Mouse (Mus musculus) CH12.LX (cell line): ENCODE measurements around the gene Lif.

Experiments
- CTCF ChIP-seq, 2 experiments: IDR thresholded peaks in 1 of 2; conservative IDR thresholded peaks in 1 of 2; 2 replicates each; pipeline ENCODE4 v1.5.1; 2011 to 2012; ENCODE audit warnings: low read depth in 2 of 2, low read length in 2 of 2, improper control_type of control experiment in 1 of 2, inconsistent platforms in 1 of 2, mild to moderate bottlenecking in 1 of 2, moderate library complexity in 1 of 2
- TCF12 ChIP-seq: IDR thresholded peaks from 2 replicates; pipeline ENCODE4 v1.6.1; 2014; ENCODE audit warnings: low read depth, mild to moderate bottlenecking, inconsistent platforms, low read length, improper control_type of control experiment

DNA sequence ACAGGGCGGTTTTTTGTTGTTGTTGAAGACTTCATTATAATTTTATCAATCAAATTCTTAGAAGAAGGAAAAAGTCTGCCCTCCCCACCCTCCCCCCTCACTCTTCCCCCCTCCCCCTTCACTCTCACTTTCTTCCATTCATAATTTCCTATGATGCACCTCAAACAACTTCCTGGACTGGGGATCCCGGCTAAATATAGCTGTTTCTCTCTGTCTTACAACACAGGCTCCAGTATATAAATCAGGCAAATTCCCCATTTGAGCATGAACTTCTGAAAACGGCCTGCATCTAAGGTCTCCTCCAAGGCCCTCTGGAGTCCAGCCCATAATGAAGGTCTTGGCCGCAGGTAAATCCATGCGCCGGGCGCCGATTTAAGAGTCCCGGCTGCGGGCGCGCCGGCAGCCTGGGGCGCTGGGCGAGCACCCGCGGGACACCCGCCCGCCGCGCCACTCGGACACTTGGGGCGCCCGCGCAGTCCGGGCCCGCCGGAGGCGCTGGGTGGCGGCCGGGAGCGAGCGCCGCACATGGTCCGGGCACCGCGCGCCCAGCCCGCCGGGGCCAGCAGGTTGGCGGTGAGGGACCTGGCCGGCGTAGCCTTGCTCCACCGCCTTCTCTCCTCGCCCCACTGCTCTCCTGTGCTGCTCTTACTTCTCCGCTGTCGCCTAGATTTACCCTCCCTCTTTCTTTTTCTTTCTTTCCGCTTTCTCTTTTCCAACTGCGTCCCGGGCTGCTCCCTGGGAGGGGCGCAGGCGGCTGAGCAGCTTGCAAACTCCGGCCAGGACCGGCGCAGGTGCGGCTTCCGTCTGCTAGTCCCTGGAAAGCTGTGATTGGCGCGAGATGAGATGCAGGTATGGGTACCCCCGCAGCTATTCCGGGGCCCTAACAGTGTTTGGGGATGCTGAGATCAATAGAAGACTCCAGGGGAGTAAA is 9.2 kb downstream of the Lif start:
- peak in 1 of 2 experiments; percentile 34; a peak in 2 of 4 replicates for TF ChIP-seq CTCF (conservative IDR thresholded peaks at IDR 0.05 in 1 of 2, IDR thresholded peaks at IDR 0.05 in 1 of 2; ENCODE audit: low read depth in 2 of 2, low read length in 2 of 2)
- no peak for TF ChIP-seq TCF12
